Mouse (Mus musculus) spleen, adult 12 weeks (tissue): ENCODE measurements around the gene Ghr.

Source experiments
- DNase-seq: peaks from one replicate; pipeline ENCODE4 v3.0.0; 2022; ENCODE audit warnings: low spot score

The Ghr gene

GRCm38 (mm10) chr15:3381413-3381812 is 201.9 kb downstream of the Ghr start:
- DNase-seq = no peak

- no peak for DNase-seq
Observed at GRCm38 (mm10) chr15:3368261-3368832, 214.9 kb downstream of the Ghr start.

DNA sequence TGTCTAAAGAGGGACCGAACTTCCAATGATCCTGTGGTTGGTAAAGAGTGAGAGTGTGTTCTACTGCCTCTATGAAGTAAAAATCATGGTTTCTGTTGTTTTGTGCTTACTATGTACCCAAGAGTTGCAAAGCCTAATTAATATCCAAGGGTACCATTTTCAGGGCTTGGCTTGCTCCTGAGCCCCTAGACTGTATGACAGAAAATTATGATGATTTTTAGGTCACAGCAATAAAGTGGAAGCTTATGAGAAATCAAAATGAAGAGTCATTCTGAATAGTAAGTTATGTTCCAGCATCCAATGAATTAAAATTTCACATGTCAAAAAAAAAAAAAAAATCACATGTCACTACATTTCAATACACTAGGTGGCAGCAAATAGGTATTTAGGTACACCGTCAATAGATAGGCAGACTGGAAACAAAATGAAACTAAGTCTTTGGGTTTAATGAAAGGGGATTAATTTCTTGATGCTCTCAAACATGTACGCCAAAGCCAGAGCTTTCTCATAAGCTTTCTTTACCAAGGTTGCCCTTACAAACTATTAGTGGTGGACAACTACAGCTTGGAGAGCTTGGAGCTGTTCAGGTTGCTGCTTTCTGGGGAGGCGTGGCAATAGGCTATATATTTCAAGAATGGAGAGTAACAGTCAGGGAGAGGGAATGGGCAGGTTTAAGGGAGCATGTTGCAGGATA is 227.1 kb downstream of the Ghr start:
- DNase-seq = no peak

DNA sequence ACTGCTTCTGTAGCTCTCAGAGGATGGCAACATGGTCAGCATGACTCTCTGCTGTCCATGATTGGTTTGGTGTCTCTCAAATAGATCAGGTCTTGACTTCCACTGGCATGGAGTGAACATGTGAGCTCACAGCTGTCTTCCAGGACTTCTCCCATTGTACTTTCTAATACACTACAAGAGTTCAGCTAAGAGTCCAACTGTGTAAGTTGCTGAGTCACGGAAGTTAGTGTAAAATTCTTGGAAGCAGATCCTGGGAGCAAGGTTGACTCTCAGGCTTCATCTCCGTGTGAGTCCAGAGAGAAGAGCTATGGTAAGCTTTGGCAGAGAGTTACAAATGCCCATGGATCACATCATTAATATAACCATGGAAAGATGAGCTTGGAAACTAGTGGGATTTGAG is 229.6 kb downstream of the Ghr start:
- DNase-seq = no peak

DNA sequence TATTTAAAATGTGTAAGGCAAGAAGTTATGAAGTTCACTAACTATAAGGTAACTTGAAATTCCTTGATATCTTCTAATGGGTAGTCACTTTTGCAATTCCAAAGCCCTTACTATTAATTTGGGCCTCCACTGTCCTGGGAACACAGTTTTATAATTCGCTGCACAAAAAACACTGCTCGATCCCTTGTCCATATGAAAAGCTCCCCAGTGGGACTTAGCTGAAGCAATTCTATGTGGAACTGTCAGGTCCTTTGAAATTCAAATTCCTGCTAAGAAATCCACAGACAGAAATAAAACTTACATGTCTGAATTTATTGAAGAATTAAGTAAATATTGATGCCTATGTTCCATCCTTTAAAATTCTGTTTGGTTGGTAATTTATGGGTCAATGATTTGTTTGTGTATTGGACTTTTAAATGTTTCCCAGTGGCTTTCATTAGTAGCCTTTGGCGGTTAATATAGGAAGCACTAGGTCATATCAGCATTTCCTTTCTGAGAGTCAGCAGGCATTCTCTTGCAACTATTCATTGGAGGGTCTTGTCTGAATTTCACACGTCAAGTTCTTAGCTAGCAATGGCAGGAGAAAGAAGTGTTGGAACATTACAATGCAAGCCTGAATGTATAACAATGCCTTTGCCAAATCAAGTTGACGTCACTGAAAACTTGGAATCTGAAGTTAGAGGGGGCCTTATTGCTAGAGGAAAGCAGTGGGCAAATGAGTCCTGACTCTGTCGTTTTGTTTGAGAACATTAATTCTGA is 233.8 kb downstream of the Ghr start:
- no peak for DNase-seq

DNA sequence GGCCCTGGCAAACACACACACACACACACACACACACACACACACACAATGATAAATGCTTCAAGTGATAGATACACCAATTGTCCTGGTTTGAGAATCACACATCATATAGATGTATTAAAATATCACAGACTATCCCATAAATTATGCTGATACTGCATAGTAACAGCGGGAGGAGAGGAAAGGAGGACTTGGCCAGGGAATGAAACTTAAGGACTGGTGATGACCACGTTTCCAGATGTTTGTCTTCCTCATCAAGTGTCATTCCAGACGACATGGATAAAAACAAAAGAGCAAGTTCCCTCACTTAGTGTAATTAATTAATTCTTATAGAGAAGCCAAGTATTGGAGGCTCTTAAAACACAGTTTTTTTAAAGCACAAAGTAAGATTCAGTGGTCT is 236.6 kb downstream of the Ghr start:
- DNase-seq = no peak

DNA sequence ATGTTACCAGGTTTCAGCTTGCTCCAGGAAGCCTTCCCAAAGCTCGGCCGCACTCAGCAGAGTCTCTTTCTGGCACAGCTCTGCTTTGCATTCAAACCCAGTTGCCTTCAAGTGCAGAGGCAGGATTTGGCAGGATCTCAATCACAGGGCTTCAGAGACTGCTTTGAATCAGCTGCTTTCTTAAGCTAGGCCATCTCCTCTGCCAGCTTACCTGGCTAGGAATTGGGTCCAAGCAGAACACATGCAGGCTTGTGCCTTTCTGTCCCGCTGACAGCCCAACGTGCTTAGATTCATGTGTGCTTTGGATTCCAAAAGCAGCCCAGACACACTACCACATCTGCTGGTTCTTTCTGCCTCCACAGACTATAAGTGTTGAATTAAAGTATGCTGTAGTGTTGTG is 238.7 kb downstream of the Ghr start:
- DNase-seq = no peak

GRCm38 (mm10) chr15:3341806-3342582 is 241.3 kb downstream of the Ghr start:
- no peak for DNase-seq

DNA sequence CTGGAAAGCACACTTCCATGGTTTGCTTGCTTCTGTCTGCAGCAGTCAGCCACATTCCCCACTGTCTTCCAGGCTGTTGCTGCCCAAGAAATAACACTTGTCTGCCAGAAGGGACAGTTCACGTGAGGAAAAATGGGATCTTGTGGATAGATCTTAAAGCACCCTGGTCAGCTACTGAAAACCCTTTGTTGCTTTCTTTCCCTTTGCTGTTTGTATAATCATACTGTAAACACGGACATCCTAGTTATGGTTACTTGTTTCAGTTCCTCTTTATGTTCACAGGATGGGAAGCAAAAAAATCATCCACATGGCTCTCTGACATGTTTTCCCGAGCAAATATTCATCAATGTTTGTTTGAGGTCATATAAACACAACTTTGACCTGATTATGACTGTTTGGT is 243.4 kb downstream of the Ghr start:
- no peak for DNase-seq

DNA sequence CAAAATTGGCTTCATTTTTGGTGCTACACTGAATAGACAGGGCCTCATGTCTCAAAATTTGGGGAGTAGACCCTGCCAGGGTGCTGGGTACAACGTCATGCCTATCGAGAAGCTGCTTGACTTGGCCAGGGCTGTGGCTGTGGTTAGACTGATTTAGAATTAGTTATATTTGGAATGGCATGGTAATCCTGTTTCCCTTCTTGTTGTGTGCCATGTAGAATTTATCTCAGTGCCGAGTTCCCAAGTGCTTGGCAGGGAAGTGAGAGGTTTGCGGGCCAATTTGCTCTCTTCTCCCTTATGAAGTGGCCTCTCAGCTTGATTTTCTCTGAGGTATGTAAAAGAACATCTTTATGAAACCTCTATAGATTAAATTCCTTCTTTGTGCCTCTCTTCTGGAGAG is 250.8 kb downstream of the Ghr start:
- no peak for DNase-seq

GRCm38 (mm10) chr15:3331813-3332212 is 251.5 kb downstream of the Ghr start:
- DNase-seq = no peak

GRCm38 (mm10) chr15:3330291-3330690 is 253.0 kb downstream of the Ghr start:
- DNase-seq = no peak

GRCm38 (mm10) chr15:3323041-3323440 is 260.3 kb downstream of the Ghr start:
- no peak for DNase-seq

DNA sequence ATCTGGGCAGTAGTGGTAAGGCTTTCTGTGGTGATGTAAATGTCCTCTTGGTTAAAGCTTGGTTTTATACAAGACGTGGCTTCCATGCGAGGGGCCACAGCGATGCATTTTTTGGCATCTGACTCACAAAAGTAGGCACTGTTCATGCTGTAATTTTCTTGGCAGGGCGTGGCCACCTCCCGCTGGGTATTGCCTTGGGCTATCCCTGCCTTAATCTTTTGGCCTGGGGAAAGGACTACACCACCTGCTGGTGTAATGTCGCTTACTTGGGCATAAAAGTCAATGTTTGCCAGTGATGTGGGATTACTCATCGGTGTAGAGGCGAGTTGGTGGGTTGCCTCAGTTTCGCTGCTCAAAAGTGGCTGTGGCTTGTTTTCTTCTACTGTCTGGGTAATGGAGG is 263.4 kb downstream of the Ghr start:
- no peak for DNase-seq

DNA sequence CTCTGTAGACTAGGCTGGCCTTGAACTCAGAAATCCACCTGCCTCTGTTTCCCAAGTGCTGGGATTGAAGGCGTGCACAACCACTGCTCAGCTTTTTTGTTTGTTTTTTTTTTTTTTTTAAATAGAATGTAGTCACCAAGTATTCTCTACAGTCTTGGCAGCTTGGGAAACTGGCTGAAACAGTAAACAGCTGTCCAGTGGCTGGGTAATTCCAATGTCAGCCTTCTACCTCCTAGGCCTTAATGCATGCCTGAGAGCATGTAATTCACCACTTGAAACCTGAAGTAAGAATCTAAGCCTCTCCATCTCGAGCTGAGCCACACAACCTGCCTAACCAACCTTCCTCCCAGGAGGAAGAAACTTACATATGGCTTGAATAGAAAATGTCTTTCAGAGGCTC is 266.7 kb downstream of the Ghr start:
- DNase-seq = no peak

DNA sequence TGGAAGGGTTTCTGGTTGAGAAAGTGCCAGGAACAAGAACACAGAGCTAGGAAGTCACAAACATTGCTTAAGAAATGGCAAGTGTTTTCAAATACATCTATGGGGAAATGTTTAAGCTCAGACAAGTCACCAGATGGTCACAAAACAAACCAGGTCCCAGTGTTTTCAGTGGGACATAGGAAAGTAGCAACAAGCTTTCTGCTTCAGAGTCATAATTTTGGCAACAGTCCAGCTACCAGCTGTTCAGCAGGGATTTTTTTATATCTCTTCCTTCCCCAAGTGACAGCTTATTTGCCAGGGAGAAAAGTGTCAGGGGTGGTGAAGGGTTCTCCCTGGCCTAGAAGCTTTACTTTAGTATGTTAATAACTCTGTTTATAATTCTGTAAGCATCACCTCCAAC is 270.4 kb downstream of the Ghr start:
- DNase-seq = no peak

DNA sequence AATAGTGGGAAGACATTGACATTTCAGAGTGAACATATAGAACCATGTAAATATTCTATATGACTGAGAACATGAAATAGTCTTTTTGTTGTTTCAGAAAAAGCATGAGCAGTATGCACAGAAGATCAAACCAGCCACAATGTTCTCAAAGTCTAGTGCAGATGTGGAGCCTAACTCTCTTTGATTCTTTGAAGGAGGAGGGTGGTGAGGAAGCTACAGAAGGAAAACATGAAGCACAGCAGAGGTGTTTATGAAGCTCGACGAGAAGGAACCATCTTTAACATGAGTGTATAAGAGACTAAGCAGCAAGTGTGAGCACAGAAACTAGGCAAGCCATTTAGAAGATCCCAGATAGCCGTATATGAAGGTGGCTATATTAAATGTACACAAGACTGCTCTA is 273.4 kb downstream of the Ghr start:
- DNase-seq = no peak

- DNase-seq = no peak
Observed at GRCm38 (mm10) chr15:3303426-3303825, 279.9 kb downstream of the Ghr start, which contains the start of gene Ccdc152. Gene Ccdc152, minus strand, starts transcription at chr15:3303526.

- DNase-seq = no peak
Observed at GRCm38 (mm10) chr15:3300361-3301100, 282.8 kb downstream of the Ghr start.

DNA sequence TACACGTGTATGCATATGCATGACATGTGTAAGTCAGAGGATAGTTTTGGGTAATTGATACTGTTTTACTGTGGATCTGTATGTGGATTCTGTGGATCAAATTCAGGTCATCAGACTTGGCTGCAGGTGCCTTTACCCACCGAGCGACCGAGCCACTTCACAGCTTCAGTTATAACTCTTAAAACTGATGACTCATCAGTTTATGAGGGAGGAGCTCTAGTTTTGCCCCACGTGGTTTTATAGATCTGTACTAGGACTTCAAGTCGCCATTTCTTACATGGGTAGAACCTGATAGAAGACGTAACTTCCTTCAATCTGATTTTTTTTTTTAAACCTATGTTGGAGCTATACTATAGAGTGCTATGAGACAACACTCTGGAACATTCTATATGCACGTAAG is 285.7 kb downstream of the Ghr start:
- no peak for DNase-seq

GRCm38 (mm10) chr15:3295986-3296385 is 287.3 kb downstream of the Ghr start:
- DNase-seq = no peak

- DNase-seq = no peak
Observed at GRCm38 (mm10) chr15:3293477-3293876, 289.8 kb downstream of the Ghr start.
